Mouse (Mus musculus): ENCODE data around the gene Fbxo47.

GRCm38 (mm10) chr11:97815736-97816135, 68.2 kb downstream of the Fbxo47 start:
- TF ChIP-seq MAX (IDR thresholded peaks at IDR 0.05; ENCODE audit: low read length) (no peak), ZC3H11A (IDR thresholded peaks at IDR 0.05; ENCODE audit: low read depth, low read length) (no peak), POLR2A (IDR thresholded peaks at IDR 0.05; ENCODE audit: control insufficient read depth in 1 of 2, insufficient read depth in 1 of 2, low read depth in 1 of 2, low read length in 2 of 2, poor library complexity in 1 of 2) (no peak)

All from MEL (cell line).